Mouse (Mus musculus): Measurements from ENCODE around the gene Slx4ip. TPM values are rescaled to one million over a fixed set of nuclear protein-coding genes. Genes with fewer than 3 reads are reported as not detected.

Slx4ip gene
- polyA plus RNA-seq, 1 experiment from 2014 or later = 5.3 TPM

DNA sequence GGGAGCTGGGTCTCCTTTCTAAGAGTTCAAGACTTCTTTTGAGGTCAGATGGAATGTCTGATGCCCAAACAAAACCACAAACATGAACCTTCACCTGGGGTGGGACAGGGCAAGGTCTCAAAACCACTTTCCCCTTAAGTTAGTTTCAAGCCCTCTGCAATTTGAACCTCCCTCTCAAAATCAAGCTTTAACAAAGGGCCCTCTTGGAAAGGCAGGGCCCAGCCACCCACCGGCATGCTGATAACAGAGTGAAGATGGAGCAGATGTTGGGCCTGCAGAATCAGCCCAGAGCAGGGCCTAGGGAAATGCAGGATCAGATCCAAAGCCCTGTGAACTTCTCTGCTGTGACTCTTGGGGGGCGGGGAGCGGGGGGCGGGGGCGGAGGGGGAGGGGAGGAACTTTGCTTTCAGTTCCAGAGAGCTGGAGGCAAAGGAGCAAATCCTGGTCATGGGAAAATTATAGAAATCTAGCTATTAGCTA is 206.0 kb downstream of the Slx4ip start:
- ATAC-seq = no peak
- Histone ChIP-seq H3K4me2 (replicated peaks) (no peak overlapping the region), H3K27ac (no peak overlapping the region), H3K4me1 (replicated peaks) (0 out of 2 replicates have a peak, but pooled peaks cover 8% of the 10 kb centered on the region), H3K36me3 (peaks cover 6% of the 10 kb centered on the region), H3K4me3 (replicated peaks) (no peak overlapping the region), H3K27me3 (replicated peaks) (no peaks in the 10 kb centered on the region), H3K9ac (no peak overlapping the region), H3K9me3 (no peaks in the 10 kb centered on the region)
- 48% methylated on average over 5 of the region's 5 CpGs for WGBS

DNA sequence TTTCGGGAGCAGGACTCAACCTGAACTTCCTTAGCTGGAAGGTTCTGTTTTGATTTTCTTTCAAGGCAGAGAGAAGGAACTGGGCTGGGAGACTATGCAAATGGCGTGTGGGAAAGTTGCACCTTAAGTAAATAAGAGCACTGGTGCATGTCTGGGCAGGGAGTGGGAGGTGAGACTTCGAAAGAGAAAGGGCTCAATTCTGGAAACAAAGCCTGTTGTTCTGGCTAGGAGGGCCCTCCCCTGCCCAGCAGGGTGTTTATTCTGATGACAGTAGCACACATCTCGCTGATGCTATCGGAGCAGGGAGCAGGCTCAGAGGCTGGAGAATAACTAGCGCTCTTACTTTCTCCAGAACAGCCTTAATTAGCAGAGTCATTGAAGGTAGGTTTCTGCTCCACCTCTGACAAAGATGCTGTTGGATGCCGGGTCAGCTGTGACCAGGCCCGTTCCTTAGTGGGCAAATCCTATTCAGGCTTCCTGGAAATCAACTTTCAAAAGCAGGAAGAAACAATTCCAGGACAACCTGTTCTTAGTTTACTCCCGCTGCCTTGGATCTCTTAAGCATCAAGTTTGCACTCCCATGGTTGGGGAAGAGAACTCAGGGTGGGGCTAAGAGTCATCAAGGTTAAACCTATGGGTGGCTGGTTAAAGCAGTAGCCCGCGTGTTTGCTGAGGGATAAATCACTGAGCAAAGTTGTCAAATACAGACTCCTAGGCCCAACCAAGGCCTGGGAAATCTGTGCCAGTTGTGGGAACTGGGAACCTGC is 207.4 kb downstream of the Slx4ip start:
- Histone ChIP-seq H3K27ac (no peak overlapping the region), H3K4me1 (replicated peaks) (0 out of 2 replicates have a peak, but pooled peaks cover 8% of the 10 kb centered on the region)
- ATAC-seq = peak; percentile 64

DNA sequence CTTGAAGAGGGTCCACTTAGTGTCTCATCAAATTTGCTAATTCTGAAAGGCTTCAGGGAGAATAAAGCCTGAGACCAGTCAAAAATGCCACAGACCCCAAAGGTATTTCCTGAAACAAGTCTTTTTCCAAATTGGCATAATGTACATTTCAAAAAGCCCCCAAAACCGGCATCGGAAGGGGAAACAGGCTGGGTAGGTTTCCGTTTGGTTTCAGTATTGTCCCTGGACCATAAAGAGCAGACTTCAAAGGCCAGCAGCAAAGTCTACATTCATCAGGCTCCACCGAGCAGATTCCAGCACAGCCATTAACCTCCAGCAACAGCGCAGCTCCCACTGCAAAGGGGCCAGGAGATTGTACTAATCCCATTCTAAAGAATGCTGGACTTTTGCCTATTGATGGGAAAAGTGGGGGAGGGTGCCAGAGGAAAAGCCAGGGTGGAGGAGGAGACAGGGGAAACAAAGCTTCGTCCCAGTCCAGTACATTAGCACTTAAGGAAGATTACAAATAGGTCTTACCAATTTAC is 208.3 kb downstream of the Slx4ip start:
- 27% methylated on average over 6 of the region's 6 CpGs for WGBS

More for the DNA sequence above, 207.4 kb downstream of the Slx4ip start:
- Histone ChIP-seq H3K4me3 (replicated peaks) (no peak overlapping the region), H3K4me2 (replicated peaks) (no peak overlapping the region), H3K36me3 (peaks cover 4% of the 10 kb centered on the region), H3K27me3 (replicated peaks) (no peaks in the 10 kb centered on the region), H3K9ac (no peak overlapping the region), H3K9me3 (no peaks in the 10 kb centered on the region)
- 46% methylated on average over 11 of the region's 11 CpGs for WGBS

GRCm38 (mm10) chr2:137101074-137101473 is 210.1 kb downstream of the Slx4ip start:
- Histone ChIP-seq H3K4me2 (replicated peaks) (no peak overlapping the region), H3K36me3 (no peaks in the 10 kb centered on the region; the same call in 1 of the 2 replicates), H3K9ac (no peak overlapping the region), H3K27me3 (replicated peaks) (no peaks in the 10 kb centered on the region), H3K4me3 (replicated peaks) (no peak overlapping the region), H3K27ac (no peak overlapping the region), H3K9me3 (no peaks in the 10 kb centered on the region), H3K4me1 (replicated peaks) (0 out of 2 replicates have a peak, but pooled peaks cover 8% of the 10 kb centered on the region)
- ATAC-seq = peak; percentile 41; the same call in 1 of the 2 replicates
- WGBS = 47% methylated on average over 5 of the region's 5 CpGs

More for the DNA sequence above, 208.3 kb downstream of the Slx4ip start:
- Histone ChIP-seq H3K4me3 (replicated peaks) (no peak overlapping the region), H3K9me3 (no peaks in the 10 kb centered on the region), H3K27ac (no peak overlapping the region), H3K36me3 (peaks cover 4% of the 10 kb centered on the region), H3K4me1 (replicated peaks) (0 out of 2 replicates have a peak, but pooled peaks cover 8% of the 10 kb centered on the region), H3K9ac (no peak overlapping the region), H3K4me2 (replicated peaks) (no peak overlapping the region), H3K27me3 (replicated peaks) (no peaks in the 10 kb centered on the region)
- ATAC-seq = no peak

GRCm38 (mm10) chr2:137107203-137107602 is 216.2 kb downstream of the Slx4ip start:
- WGBS = 77% methylated on average over 4 of the region's 4 CpGs
- no peaks in the 10 kb centered on the region for H3K36me3 ChIP-seq
- no peak overlapping the region for H3K4me3 ChIP-seq (replicated peaks)
- peaks cover 18% of the 10 kb centered on the region for H3K4me1 ChIP-seq (replicated peaks)
- H3K4me2 ChIP-seq (replicated peaks) = no peak overlapping the region
- ATAC-seq = no peak
- no peaks in the 10 kb centered on the region for H3K27me3 ChIP-seq (replicated peaks)
- H3K9me3 ChIP-seq = no peaks in the 10 kb centered on the region
- H3K9ac ChIP-seq = no peak overlapping the region
- H3K27ac ChIP-seq = no peak overlapping the region

DNA sequence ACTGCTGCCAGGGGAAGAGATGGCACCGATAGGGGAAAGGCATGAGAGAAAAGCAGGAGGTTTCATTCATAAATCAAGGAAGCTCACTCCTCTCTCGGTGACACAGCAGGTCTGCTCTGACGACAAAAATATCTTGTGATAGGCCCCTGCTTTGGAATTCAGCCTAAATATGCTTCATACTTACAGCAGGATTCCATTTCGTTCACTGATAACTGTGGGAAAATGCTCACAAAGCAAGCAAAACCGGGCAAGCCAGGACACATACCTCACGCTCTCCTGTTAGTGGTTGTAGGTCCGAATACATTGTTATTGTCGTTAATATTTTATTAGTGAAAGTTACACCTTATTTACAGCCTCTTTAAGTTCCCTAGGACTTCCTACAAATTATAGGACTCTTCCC is 216.9 kb downstream of the Slx4ip start:
- Histone ChIP-seq H3K27me3 (replicated peaks) (no peaks in the 10 kb centered on the region), H3K36me3 (no peaks in the 10 kb centered on the region), H3K4me3 (replicated peaks) (no peak overlapping the region), H3K9me3 (no peaks in the 10 kb centered on the region), H3K4me2 (replicated peaks) (no peak overlapping the region), H3K9ac (no peak overlapping the region; the same call in 1 of the 2 replicates), H3K4me1 (replicated peaks) (peaks cover 18% of the 10 kb centered on the region), H3K27ac (0 out of 2 replicates have a peak overlapping the region, but pooled peaks have one; percentile 3)
- 56% methylated on average over 8 of the region's 8 CpGs for WGBS
- no peak for ATAC-seq

- Histone ChIP-seq H3K4me2 (replicated peaks) (0 out of 2 replicates have a peak overlapping the region, but pooled peaks have one; percentile 2), H3K9ac (no peak overlapping the region), H3K27ac (no peak overlapping the region), H3K4me3 (replicated peaks) (no peak overlapping the region), H3K4me1 (replicated peaks) (peaks cover 24% of the 10 kb centered on the region), H3K27me3 (replicated peaks) (no peaks in the 10 kb centered on the region), H3K9me3 (no peaks in the 10 kb centered on the region), H3K36me3 (no peaks in the 10 kb centered on the region)
- WGBS = 63% methylated on average over 15 of the region's 15 CpGs
- no peak for ATAC-seq
Observed at GRCm38 (mm10) chr2:137109321-137110213, 218.5 kb downstream of the Slx4ip start.

GRCm38 (mm10) chr2:137110214-137110898 is 219.3 kb downstream of the Slx4ip start:
- no peak for ATAC-seq
- Histone ChIP-seq H3K4me2 (replicated peaks) (no peak overlapping the region), H3K27me3 (replicated peaks) (no peaks in the 10 kb centered on the region), H3K4me3 (replicated peaks) (no peak overlapping the region), H3K9ac (no peak overlapping the region), H3K36me3 (no peaks in the 10 kb centered on the region), H3K9me3 (no peaks in the 10 kb centered on the region), H3K27ac (no peak overlapping the region), H3K4me1 (replicated peaks) (peaks cover 28% of the 10 kb centered on the region)
- 68% methylated on average over 4 of the region's 4 CpGs for WGBS

DNA sequence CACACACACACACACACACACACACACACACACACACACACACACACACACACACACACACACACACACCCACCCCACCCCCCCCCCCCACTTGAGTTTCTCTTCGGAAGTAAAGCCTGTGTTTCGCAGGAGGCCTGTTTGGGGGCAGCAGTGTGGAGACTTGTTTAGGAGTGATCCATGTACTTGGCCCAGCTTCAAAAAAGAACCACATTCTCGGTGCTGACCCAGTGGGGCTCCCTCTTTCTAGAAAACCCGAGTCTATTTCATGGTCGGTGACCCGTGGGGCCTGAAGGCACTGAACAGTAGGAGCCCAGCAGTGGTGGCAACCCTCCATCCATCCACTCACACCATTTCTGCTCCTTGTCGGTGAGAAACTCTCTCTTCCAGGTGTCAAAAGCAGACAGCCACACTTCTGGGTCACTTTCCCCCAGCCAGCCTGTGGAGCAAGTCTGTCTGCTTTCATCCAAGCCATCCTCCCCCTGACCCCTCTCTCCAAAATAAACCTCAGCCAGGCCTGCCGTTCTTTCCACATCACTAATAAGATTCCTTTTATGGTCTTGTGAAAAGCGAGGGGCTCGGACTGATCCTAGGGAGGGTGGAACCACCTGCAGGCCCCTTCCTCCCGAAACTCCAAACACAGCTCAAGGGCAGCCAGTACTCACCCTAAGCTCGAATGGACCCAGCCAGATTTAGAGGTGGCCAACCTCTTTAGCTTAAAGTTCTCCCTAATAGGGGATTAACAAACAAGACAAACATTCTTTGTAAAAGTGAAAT is 222.5 kb downstream of the Slx4ip start:
- no peaks in the 10 kb centered on the region for H3K9me3 ChIP-seq
- H3K36me3 ChIP-seq = no peaks in the 10 kb centered on the region
- peaks cover 30% of the 10 kb centered on the region for H3K4me1 ChIP-seq (replicated peaks)
- 27% methylated on average over 12 of the region's 12 CpGs for WGBS
- peak overlapping the region; percentile 92 for H3K27ac ChIP-seq
- no peaks in the 10 kb centered on the region for H3K27me3 ChIP-seq (replicated peaks)
- peak overlapping the region; percentile 86; the same call in 1 of the 2 replicates for H3K9ac ChIP-seq
- peak overlapping the region; percentile 94 for H3K4me2 ChIP-seq (replicated peaks)
- ATAC-seq = no peak
- H3K4me3 ChIP-seq (replicated peaks) = peak overlapping the region; percentile 65

DNA sequence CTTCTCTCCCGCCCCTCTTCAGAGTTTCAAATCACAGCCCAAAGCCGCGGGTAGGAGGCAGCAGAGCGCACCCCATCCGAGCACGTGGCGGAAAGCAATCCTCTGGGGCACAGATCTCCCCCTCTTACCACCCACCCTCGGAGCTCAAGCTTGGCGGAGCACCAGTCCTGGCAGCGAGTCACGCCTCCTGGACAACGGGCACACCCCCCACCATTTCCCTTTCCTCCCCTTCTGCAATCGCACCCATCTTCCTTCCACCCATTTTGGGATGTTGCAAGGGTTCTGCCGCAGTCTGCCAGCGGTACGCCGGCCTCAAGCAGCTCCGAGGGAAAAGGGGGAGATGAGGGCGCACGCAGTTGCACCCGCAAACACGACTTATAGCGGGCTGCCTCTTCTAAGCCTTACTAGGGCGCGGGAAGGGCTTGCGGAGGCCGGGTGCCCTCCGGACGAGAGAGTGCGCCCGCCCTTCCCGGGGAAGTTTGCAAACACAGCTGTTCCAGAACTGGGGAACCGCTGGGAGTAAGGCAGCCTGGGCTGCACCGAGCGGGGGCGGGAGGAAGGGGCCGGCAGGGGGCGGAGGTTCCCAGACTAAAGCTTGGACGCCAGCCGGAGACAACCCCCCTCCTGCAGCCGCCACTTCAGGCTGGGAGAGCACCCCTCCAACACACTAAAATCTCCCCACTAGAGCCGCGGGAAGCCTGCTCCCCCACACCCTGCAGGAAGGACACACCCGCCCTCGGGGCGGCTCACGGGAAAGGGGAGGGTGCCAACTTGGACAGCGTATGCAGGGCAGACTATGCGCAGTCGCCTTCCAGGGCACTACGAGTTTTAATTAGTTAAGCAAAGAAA is 223.5 kb downstream of the Slx4ip start:
- H3K4me1 ChIP-seq (replicated peaks) = peaks cover 25% of the 10 kb centered on the region
- WGBS = under 1% methylated on average over 51 of the region's 51 CpGs
- no peaks in the 10 kb centered on the region for H3K27me3 ChIP-seq (replicated peaks)
- H3K36me3 ChIP-seq = no peaks in the 10 kb centered on the region
- peak overlapping the region; percentile 86 for H3K9ac ChIP-seq
- H3K27ac ChIP-seq = peak overlapping the region; percentile 92
- no peaks in the 10 kb centered on the region for H3K9me3 ChIP-seq
- peak overlapping the region; percentile 94 for H3K4me2 ChIP-seq (replicated peaks)
- peak overlapping the region; percentile 65 for H3K4me3 ChIP-seq (replicated peaks)
- ATAC-seq = peak; percentile 55

Measured in intestine, embryonic 15.5 days (tissue).